Mouse (Mus musculus) neural tube, embryonic 13.5 days (tissue): Measurements from ENCODE around the gene Mmd. TPM values are rescaled to one million over a fixed set of nuclear protein-coding genes. Genes with fewer than 3 reads are reported as not detected.

Experiments used
- ATAC-seq: fragments of 200-750 bp; cut with Nextera tagmentation; 2 replicates; pipeline ENCODE4 v1.8.0; 2017; ENCODE audit warnings: low read depth, mild to moderate bottlenecking, moderate TSS enrichment, moderate library complexity
- H3K27ac ChIP-seq: fragments of 300-500 bp; sonication (generic); replicated peaks from 2 replicates; pipeline ENCODE4 v1.5.1; 2015; ENCODE audit warnings: moderate library complexity, mild to moderate bottlenecking, inconsistent platforms
- H3K27me3 ChIP-seq: fragments of 300-500 bp; sonication (generic); 2 replicates; pipeline ENCODE4 v1.6.1; 2015; ENCODE audit warnings: mild to moderate bottlenecking, inconsistent platforms
- H3K36me3 ChIP-seq: fragments of 300-500 bp; sonication (generic); 2 replicates; pipeline ENCODE4 v1.6.1; 2015; ENCODE audit warnings: mild to moderate bottlenecking, inconsistent platforms
- H3K4me1 ChIP-seq: fragments of 300-500 bp; sonication (generic); replicated peaks from 2 replicates; pipeline ENCODE4 v1.6.1; 2015; ENCODE audit warnings: inconsistent platforms
- H3K4me2 ChIP-seq: fragments of 300-500 bp; sonication (generic); 2 replicates; pipeline ENCODE4 v1.6.1; 2015; ENCODE audit warnings: inconsistent platforms, mild to moderate bottlenecking, moderate library complexity
- H3K4me3 ChIP-seq: fragments of 300-500 bp; sonication (generic); 2 replicates; pipeline ENCODE4 v1.5.1; 2015; ENCODE audit warnings: mild to moderate bottlenecking, inconsistent platforms
- H3K9ac ChIP-seq: fragments of 300-500 bp; sonication (generic); 2 replicates; pipeline ENCODE4 v1.6.1; 2015; ENCODE audit warnings: moderate library complexity, mild to moderate bottlenecking, inconsistent platforms
- H3K9me3 ChIP-seq: fragments of 300-500 bp; sonication (generic); 2 replicates; pipeline ENCODE4 v1.6.1; 2016; ENCODE audit warnings: inconsistent platforms
- WGBS: fragments of 180-500 bp; shearing (Covaris S2); methylation state at CpG from one replicate; pipeline ENCODE4 v1.1.7; 2015; 5-methylcytosine and 5-hydroxymethylcytosine counted together
- polyA plus RNA-seq: library from polyadenylated mRNA; unstranded; fragments of >200 nt; fragmentation: Nextera tagmentation; extraction: Ambion mirVana; gene quantifications from 2 replicates; pipeline ENCODE4 v1.2.1, GENCODE M21; 2015

The Mmd gene
- polyA plus RNA-seq, 1 experiment from 2014 or later = 113 TPM

GRCm38 (mm10) chr11:90292766-90293165, 43.5 kb downstream of the Mmd start:
- H3K27ac ChIP-seq = no peak overlapping the region
- no peaks in the 10 kb centered on the region for H3K27me3 ChIP-seq
- no peaks in the 10 kb centered on the region for H3K4me1 ChIP-seq
- no peak overlapping the region for H3K4me2 ChIP-seq
- H3K9me3 ChIP-seq = no peaks in the 10 kb centered on the region
- H3K9ac ChIP-seq = no peak overlapping the region
- H3K4me3 ChIP-seq = no peak overlapping the region
- no peak for ATAC-seq
- no peaks in the 10 kb centered on the region for H3K36me3 ChIP-seq

- H3K4me3 ChIP-seq = no peak overlapping the region
- no peaks in the 10 kb centered on the region for H3K36me3 ChIP-seq
- no peak overlapping the region for H3K27ac ChIP-seq
- H3K4me1 ChIP-seq = no peaks in the 10 kb centered on the region
- WGBS = 92% methylated on average over 2 of the region's 2 CpGs
- no peaks in the 10 kb centered on the region for H3K27me3 ChIP-seq
- H3K9ac ChIP-seq = no peak overlapping the region
- no peak overlapping the region for H3K4me2 ChIP-seq
- no peak for ATAC-seq
- H3K9me3 ChIP-seq = no peaks in the 10 kb centered on the region
Observed at GRCm38 (mm10) chr11:90294622-90295021, 45.4 kb downstream of the Mmd start.

- 91% methylated on average over 5 of the region's 5 CpGs for WGBS
- no peak overlapping the region for H3K9ac ChIP-seq
Observed at GRCm38 (mm10) chr11:90306067-90306466, 56.8 kb downstream of the Mmd start.

GRCm38 (mm10) chr11:90306993-90307392, 57.7 kb downstream of the Mmd start:
- Histone ChIP-seq H3K9me3 (no peaks in the 10 kb centered on the region), H3K4me3 (no peak overlapping the region), H3K27me3 (no peaks in the 10 kb centered on the region), H3K36me3 (no peaks in the 10 kb centered on the region), H3K9ac (no peak overlapping the region), H3K4me1 (no peaks in the 10 kb centered on the region), H3K27ac (no peak overlapping the region), H3K4me2 (no peak overlapping the region)
- WGBS = 56% methylated on average over 6 of the region's 6 CpGs
- no peak for ATAC-seq

More at GRCm38 (mm10) chr11:90306067-90306466, 56.8 kb downstream of the Mmd start:
- no peak for ATAC-seq
- H3K4me1 ChIP-seq = no peaks in the 10 kb centered on the region
- H3K27me3 ChIP-seq = no peaks in the 10 kb centered on the region
- no peak overlapping the region for H3K4me2 ChIP-seq
- H3K4me3 ChIP-seq = no peak overlapping the region
- H3K9me3 ChIP-seq = no peaks in the 10 kb centered on the region
- no peak overlapping the region for H3K27ac ChIP-seq
- H3K36me3 ChIP-seq = no peaks in the 10 kb centered on the region

DNA sequence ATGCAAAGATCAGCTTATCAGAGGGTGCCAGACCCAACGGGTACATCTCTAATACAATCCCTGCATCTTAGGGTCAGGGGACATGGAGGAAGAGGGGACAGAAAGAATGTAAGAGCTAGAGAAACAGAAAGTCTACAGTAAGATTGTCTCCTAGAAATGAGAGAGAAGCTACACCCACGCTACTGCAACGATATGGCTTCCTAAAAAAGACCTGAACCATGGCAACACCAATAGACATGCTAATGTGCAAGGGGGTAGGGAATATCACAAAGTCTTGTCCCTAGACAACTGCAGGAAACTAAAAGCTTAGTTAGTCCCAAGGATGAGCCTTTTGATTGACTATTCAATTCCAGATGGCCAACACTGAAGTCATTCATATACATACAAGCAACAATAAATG, 65.3 kb downstream of the Mmd start:
- no peak overlapping the region for H3K4me2 ChIP-seq
- ATAC-seq = no peak
- H3K9ac ChIP-seq = no peak overlapping the region
- no peaks in the 10 kb centered on the region for H3K4me1 ChIP-seq
- no peaks in the 10 kb centered on the region for H3K9me3 ChIP-seq
- no peak overlapping the region for H3K27ac ChIP-seq
- H3K4me3 ChIP-seq = no peak overlapping the region
- no peaks in the 10 kb centered on the region for H3K36me3 ChIP-seq
- H3K27me3 ChIP-seq = no peaks in the 10 kb centered on the region
- 91% methylated on average over 3 of the region's 3 CpGs for whole genome bisulfite sequencing

- ATAC-seq = no peak
- Histone ChIP-seq H3K27me3 (no peaks in the 10 kb centered on the region), H3K4me1 (no peaks in the 10 kb centered on the region), H3K4me2 (no peak overlapping the region), H3K9ac (no peak overlapping the region), H3K9me3 (no peaks in the 10 kb centered on the region), H3K27ac (no peak overlapping the region), H3K36me3 (no peaks in the 10 kb centered on the region), H3K4me3 (no peak overlapping the region)
- 23% methylated on average over 4 of the region's 4 CpGs for WGBS
Observed at GRCm38 (mm10) chr11:90317482-90317881, 68.2 kb downstream of the Mmd start.

- H3K9ac ChIP-seq = no peak overlapping the region
- ATAC-seq = no peak
- no peak overlapping the region for H3K27ac ChIP-seq
- no peaks in the 10 kb centered on the region for H3K27me3 ChIP-seq
- no peak overlapping the region for H3K4me3 ChIP-seq
- H3K9me3 ChIP-seq = no peaks in the 10 kb centered on the region
- no peaks in the 10 kb centered on the region for H3K4me1 ChIP-seq
- H3K36me3 ChIP-seq = no peaks in the 10 kb centered on the region
- WGBS = 69% methylated on average over 7 of the region's 7 CpGs
- H3K4me2 ChIP-seq = no peak overlapping the region
Observed at GRCm38 (mm10) chr11:90320922-90321321, 71.7 kb downstream of the Mmd start.

DNA sequence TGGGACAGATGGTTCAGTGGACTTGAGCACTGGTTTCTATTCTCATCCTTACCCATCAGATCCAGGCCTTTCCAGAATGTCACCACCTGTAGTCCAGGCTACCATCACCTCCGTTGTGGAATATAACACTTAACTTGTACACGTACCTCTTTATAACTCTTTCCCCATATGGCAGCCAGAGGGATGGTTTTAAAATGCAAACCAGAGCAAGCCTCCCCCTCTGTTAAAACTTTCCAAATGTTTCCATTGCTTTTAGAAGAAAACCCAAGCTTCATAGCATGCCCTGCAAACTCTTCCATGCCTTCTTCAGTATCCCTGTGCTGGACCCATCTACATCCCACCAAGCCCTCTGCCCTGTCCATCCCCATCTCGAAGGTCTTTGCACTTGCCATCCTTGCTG, 75.3 kb downstream of the Mmd start:
- no peak overlapping the region for H3K27ac ChIP-seq
- no peaks in the 10 kb centered on the region for H3K4me1 ChIP-seq
- no peak overlapping the region for H3K9ac ChIP-seq
- H3K4me3 ChIP-seq = no peak overlapping the region
- H3K9me3 ChIP-seq = no peaks in the 10 kb centered on the region
- no peak overlapping the region for H3K4me2 ChIP-seq
- H3K27me3 ChIP-seq = no peaks in the 10 kb centered on the region
- WGBS = 83% methylated on average over 3 of the region's 3 CpGs
- ATAC-seq = no peak
- no peaks in the 10 kb centered on the region for H3K36me3 ChIP-seq

GRCm38 (mm10) chr11:90326146-90326545, 76.9 kb downstream of the Mmd start:
- Histone ChIP-seq H3K9me3 (no peaks in the 10 kb centered on the region), H3K4me1 (no peaks in the 10 kb centered on the region), H3K4me2 (no peak overlapping the region), H3K4me3 (no peak overlapping the region), H3K27ac (no peak overlapping the region), H3K27me3 (no peaks in the 10 kb centered on the region), H3K9ac (no peak overlapping the region), H3K36me3 (no peaks in the 10 kb centered on the region)
- ATAC-seq = no peak
- 94% methylated on average over 5 of the region's 5 CpGs for WGBS

GRCm38 (mm10) chr11:90326836-90327235, 77.6 kb downstream of the Mmd start:
- no peak for ATAC-seq
- WGBS = 75% methylated on average over 1 of the region's 1 CpGs
- Histone ChIP-seq H3K36me3 (no peaks in the 10 kb centered on the region), H3K4me3 (no peak overlapping the region), H3K4me1 (no peaks in the 10 kb centered on the region), H3K9ac (no peak overlapping the region), H3K27ac (no peak overlapping the region), H3K27me3 (no peaks in the 10 kb centered on the region), H3K4me2 (no peak overlapping the region), H3K9me3 (no peaks in the 10 kb centered on the region)

Other genes with a start within 250 kb of the Mmd start
- 2.7 and 3.5 TPM in 2 replicates for gene Pctp, start 246.6 kb upstream of the Mmd start, polyA plus RNA-seq
- gene Tmem100, start 219.1 kb upstream of the Mmd start, polyA plus RNA-seq = 14.2 and 18.2 TPM in 2 replicates
- 25.0 and 28.8 TPM in 2 replicates for gene Gm45716, start 61.8 kb upstream of the Mmd start, polyA plus RNA-seq
- 3.3 TPM in 2 replicates for gene Hlf, start 141.4 kb downstream of the Mmd start, polyA plus RNA-seq